Mouse (Mus musculus): ENCODE measurements around the gene Pik3cg.

Pik3cg gene

GRCm38 (mm10) chr12:32201070-32201585, 7.3 kb downstream of the Pik3cg start:
- DNase-seq (ENCODE audit: low spot score in 2 of 2), result no peak

- DNase-seq (ENCODE audit: low spot score in 2 of 2), result no peak
Measured at GRCm38 (mm10) chr12:32200387-32201069, 7.9 kb downstream of the Pik3cg start.

GRCm38 (mm10) chr12:32199422-32199821, 9.0 kb downstream of the Pik3cg start:
- no peak for DNase-seq (ENCODE audit: low spot score in 2 of 2)

GRCm38 (mm10) chr12:32198025-32198424, 10.4 kb downstream of the Pik3cg start:
- no peak for DNase-seq (ENCODE audit: low spot score in 2 of 2)

GRCm38 (mm10) chr12:32195000-32195399, 13.5 kb downstream of the Pik3cg start:
- DNase-seq (ENCODE audit: low spot score in 2 of 2), result no peak

- no peak for DNase-seq (ENCODE audit: low spot score in 2 of 2)
Measured at GRCm38 (mm10) chr12:32194358-32194757, 14.1 kb downstream of the Pik3cg start.

GRCm38 (mm10) chr12:32190927-32191326, 17.5 kb downstream of the Pik3cg start:
- no peak for DNase-seq (ENCODE audit: low spot score in 2 of 2)

- no peak for DNase-seq (ENCODE audit: low spot score in 2 of 2)
Measured at GRCm38 (mm10) chr12:32187668-32188236, 20.7 kb downstream of the Pik3cg start.

GRCm38 (mm10) chr12:32186627-32187255, 21.7 kb downstream of the Pik3cg start:
- DNase-seq (ENCODE audit: low spot score in 2 of 2), result no peak

- no peak for DNase-seq (ENCODE audit: low spot score in 2 of 2)
Measured at GRCm38 (mm10) chr12:32184874-32185273, 23.6 kb downstream of the Pik3cg start.

GRCm38 (mm10) chr12:32183584-32183983, 24.9 kb downstream of the Pik3cg start:
- no peak for DNase-seq (ENCODE audit: low spot score in 2 of 2)

GRCm38 (mm10) chr12:32182632-32183419, 25.6 kb downstream of the Pik3cg start:
- DNase-seq (ENCODE audit: low spot score in 2 of 2), result no peak

GRCm38 (mm10) chr12:32181885-32182284, 26.6 kb downstream of the Pik3cg start:
- no peak for DNase-seq (ENCODE audit: low spot score in 2 of 2)

- no peak for DNase-seq (ENCODE audit: low spot score in 2 of 2)
Measured at GRCm38 (mm10) chr12:32174437-32174836, 34.0 kb downstream of the Pik3cg start.

- no peak for DNase-seq (ENCODE audit: low spot score in 2 of 2)
Measured at GRCm38 (mm10) chr12:32172826-32173225, 35.6 kb downstream of the Pik3cg start.

- DNase-seq (ENCODE audit: low spot score in 2 of 2), result no peak
Measured at GRCm38 (mm10) chr12:32169164-32169563, 39.3 kb downstream of the Pik3cg start.

- DNase-seq (ENCODE audit: low spot score in 2 of 2), result no peak
Measured at GRCm38 (mm10) chr12:32168751-32169150, 39.7 kb downstream of the Pik3cg start.

GRCm38 (mm10) chr12:32163706-32164105, 44.8 kb downstream of the Pik3cg start:
- DNase-seq (ENCODE audit: low spot score in 2 of 2), result no peak

GRCm38 (mm10) chr12:32158757-32159156, 49.7 kb downstream of the Pik3cg start:
- DNase-seq (ENCODE audit: low spot score in 2 of 2), result no peak

- no peak for DNase-seq (ENCODE audit: low spot score in 2 of 2)
Measured at GRCm38 (mm10) chr12:32146606-32147005, 61.9 kb downstream of the Pik3cg start.

- no peak for DNase-seq (ENCODE audit: low spot score in 2 of 2)
Measured at GRCm38 (mm10) chr12:32145651-32146050, 62.8 kb downstream of the Pik3cg start.

- DNase-seq (ENCODE audit: low spot score in 2 of 2), result peak; percentile 44 to 65
Measured at GRCm38 (mm10) chr12:32144513-32144912, 63.9 kb downstream of the Pik3cg start.
